ENCODE assay signal across 24 mouse cellular contexts in the genomic region with DNA sequence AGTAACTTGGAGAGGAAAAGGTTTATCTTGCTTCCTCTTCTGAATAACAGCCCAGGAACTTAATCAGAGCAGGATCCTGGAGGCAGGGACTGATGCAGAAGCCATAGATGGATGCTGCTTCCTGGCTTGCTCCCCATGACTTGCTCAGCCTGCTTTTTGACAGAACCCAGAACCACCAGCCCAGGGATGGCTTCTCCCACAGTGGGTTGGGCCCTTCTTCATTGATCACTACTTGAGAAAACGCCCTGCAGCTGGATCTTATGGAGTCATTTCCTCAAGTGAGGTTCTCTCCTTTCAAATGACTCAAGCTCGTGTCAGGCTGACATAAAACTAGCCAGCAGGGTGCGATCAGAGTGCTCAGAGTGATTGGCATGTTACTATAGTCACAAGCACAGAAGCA. TPM values are rescaled to one million over a fixed set of nuclear protein-coding genes. Genes with fewer than 3 reads are reported as not detected.
DNase-seq lines count a peak whose midpoint lies in the region; ATAC-seq and TF ChIP-seq lines count a peak whose summit lies in the region.
"Had no signal": no experiment of that assay in that cellular context is flagged by ENCODE, and none has a peak within 500 bp of the region (broad histone marks: within the 10 kb centered on the region; RNA-seq: fewer than 3 reads in every experiment).

No protein-coding gene starts in this region.

- no peak overlapping the region for H3K4me2 ChIP-seq in forebrain, embryonic 11.5 days (ENCODE audit: low read depth, low read length, severe bottlenecking)
- H3K4me2 ChIP-seq in intestine, embryonic 14.5 days (ENCODE audit: low read length) = no peak overlapping the region
- no peak overlapping the region for H3K4me2 ChIP-seq in intestine, embryonic 16.5 days (ENCODE audit: low read depth, low read length)
- no peak overlapping the region for H3K4me2 ChIP-seq in midbrain, embryonic 11.5 days
- no peak overlapping the region for H3K4me2 ChIP-seq in midbrain, embryonic 16.5 days (ENCODE audit: low read length)
- H3K4me2 ChIP-seq in stomach, postnatal 0 days (replicated peaks; ENCODE audit: low read depth) = no peak overlapping the region
- H3K4me2 ChIP-seq: forebrain, embryonic 12.5 days; forebrain, embryonic 15.5 days; heart, embryonic 13.5 days; hindbrain, embryonic 12.5 days; hindbrain, embryonic 15.5 days had no signal

- no peaks in the 10 kb centered on the region for H3K27me3 ChIP-seq in forebrain, embryonic 10.5 days (ENCODE audit: poor library complexity, severe bottlenecking)
- H3K27me3 ChIP-seq in forebrain, embryonic 11.5 days (ENCODE audit: control insufficient read depth, insufficient read depth, low read length) = no peaks in the 10 kb centered on the region
- no peaks in the 10 kb centered on the region for H3K27me3 ChIP-seq in intestine, embryonic 14.5 days (replicated peaks; ENCODE audit: control insufficient read depth, insufficient read depth, low read length)
- H3K27me3 ChIP-seq in intestine, embryonic 16.5 days (replicated peaks; ENCODE audit: control insufficient read depth, insufficient read depth, low read length) = no peaks in the 10 kb centered on the region
- H3K27me3 ChIP-seq in midbrain, embryonic 11.5 days (ENCODE audit: control insufficient read depth, insufficient read depth, low read length) = no peaks in the 10 kb centered on the region
- H3K27me3 ChIP-seq in midbrain, embryonic 16.5 days (ENCODE audit: control insufficient read depth, insufficient read depth, low read depth, low read length) = no peaks in the 10 kb centered on the region
- no peaks in the 10 kb centered on the region for H3K27me3 ChIP-seq in stomach, postnatal 0 days (ENCODE audit: control insufficient read depth, insufficient read depth, low read length)
- H3K27me3 ChIP-seq: forebrain, embryonic 12.5 days; forebrain, embryonic 15.5 days; heart, embryonic 13.5 days; hindbrain, embryonic 12.5 days; hindbrain, embryonic 15.5 days had no signal

- H3K4me1 ChIP-seq in forebrain, embryonic 10.5 days = no peaks in the 10 kb centered on the region; the same call in 1 of the 2 replicates
- no peaks in the 10 kb centered on the region for H3K4me1 ChIP-seq in forebrain, embryonic 11.5 days (replicated peaks; ENCODE audit: control insufficient read depth, insufficient read depth, low read length)
- peaks cover 12% of the 10 kb centered on the region; the same call in 1 of the 2 replicates for H3K4me1 ChIP-seq in intestine, embryonic 14.5 days (replicated peaks; ENCODE audit: control insufficient read depth, insufficient read depth, low read length)
- peaks cover 5% of the 10 kb centered on the region; the same call in 1 of the 2 replicates for H3K4me1 ChIP-seq in intestine, embryonic 16.5 days (ENCODE audit: control insufficient read depth, insufficient read depth, low read length)
- H3K4me1 ChIP-seq in midbrain, embryonic 11.5 days (ENCODE audit: control insufficient read depth, insufficient read depth, low read length) = no peaks in the 10 kb centered on the region
- H3K4me1 ChIP-seq in midbrain, embryonic 16.5 days (ENCODE audit: control insufficient read depth, insufficient read depth, low read length) = no peaks in the 10 kb centered on the region
- no peaks in the 10 kb centered on the region for H3K4me1 ChIP-seq in stomach, postnatal 0 days (replicated peaks; ENCODE audit: control insufficient read depth, insufficient read depth)
- H3K4me1 ChIP-seq: forebrain, embryonic 12.5 days; forebrain, embryonic 15.5 days; hindbrain, embryonic 15.5 days had no signal

- H3K27ac ChIP-seq in forebrain, embryonic 10.5 days = no peak overlapping the region
- no peak overlapping the region for H3K27ac ChIP-seq in forebrain, embryonic 11.5 days (ENCODE audit: low read depth, low read length)
- H3K27ac ChIP-seq in intestine, embryonic 14.5 days (ENCODE audit: low read depth) = no peak overlapping the region
- no peak overlapping the region for H3K27ac ChIP-seq in intestine, embryonic 16.5 days (ENCODE audit: low read length)
- H3K27ac ChIP-seq in midbrain, embryonic 11.5 days (ENCODE audit: low read depth, low read length) = no peak overlapping the region
- H3K27ac ChIP-seq in midbrain, embryonic 16.5 days (ENCODE audit: low read length) = no peak overlapping the region
- no peak overlapping the region for H3K27ac ChIP-seq in stomach, postnatal 0 days (replicated peaks)
- H3K27ac ChIP-seq: forebrain, embryonic 12.5 days; forebrain, embryonic 15.5 days; heart, embryonic 13.5 days; hindbrain, embryonic 12.5 days; hindbrain, embryonic 15.5 days had no signal

- peaks cover 7% of the 10 kb centered on the region; the same call in 1 of the 2 replicates for H3K9me3 ChIP-seq in forebrain, embryonic 10.5 days
- H3K9me3 ChIP-seq in forebrain, embryonic 11.5 days (ENCODE audit: control insufficient read depth, low read length) = no peaks in the 10 kb centered on the region
- peaks cover 6% of the 10 kb centered on the region; the same call in 1 of the 2 replicates for H3K9me3 ChIP-seq in intestine, embryonic 14.5 days (ENCODE audit: control insufficient read depth, low read length)
- H3K9me3 ChIP-seq in intestine, embryonic 16.5 days (ENCODE audit: control insufficient read depth, low read length) = no peaks in the 10 kb centered on the region
- H3K9me3 ChIP-seq in midbrain, embryonic 11.5 days (ENCODE audit: control insufficient read depth, low read length) = no peaks in the 10 kb centered on the region
- no peaks in the 10 kb centered on the region for H3K9me3 ChIP-seq in midbrain, embryonic 16.5 days (replicated peaks; ENCODE audit: control insufficient read depth, low read length, poor library complexity, severe bottlenecking)
- H3K9me3 ChIP-seq in stomach, postnatal 0 days (ENCODE audit: control insufficient read depth, low read length) = no peaks in the 10 kb centered on the region
- H3K9me3 ChIP-seq: forebrain, embryonic 12.5 days; forebrain, embryonic 15.5 days; hindbrain, embryonic 12.5 days; hindbrain, embryonic 15.5 days had no signal

- no peak for ATAC-seq in forebrain, embryonic 11.5 days (replicated peaks; ENCODE audit: low FRiP score)
- no peak for ATAC-seq in intestine, embryonic 14.5 days (replicated peaks; ENCODE audit: low FRiP score, low TSS enrichment, low read depth)
- no peak for ATAC-seq in intestine, embryonic 16.5 days
- ATAC-seq in midbrain, embryonic 11.5 days (ENCODE audit: low FRiP score) = no peak
- no peak for ATAC-seq in midbrain, embryonic 16.5 days
- ATAC-seq in stomach, postnatal 0 days (ENCODE audit: low FRiP score, low TSS enrichment) = no peak
- ATAC-seq: activated CD4-positive, CD25-positive, alpha-beta regulatory T cell, adult 4 months; forebrain, embryonic 15.5 days had no signal

- no peaks in the 10 kb centered on the region for H3K36me3 ChIP-seq in forebrain, embryonic 10.5 days (replicated peaks)
- no peaks in the 10 kb centered on the region for H3K36me3 ChIP-seq in forebrain, embryonic 11.5 days (ENCODE audit: control insufficient read depth, insufficient read depth, low read length)
- H3K36me3 ChIP-seq in intestine, embryonic 14.5 days (ENCODE audit: control insufficient read depth, insufficient read depth, low read length) = no peaks in the 10 kb centered on the region
- no peaks in the 10 kb centered on the region for H3K36me3 ChIP-seq in intestine, embryonic 16.5 days (ENCODE audit: control insufficient read depth, insufficient read depth, low read length)
- no peaks in the 10 kb centered on the region for H3K36me3 ChIP-seq in midbrain, embryonic 11.5 days (ENCODE audit: control insufficient read depth, insufficient read depth, low read length)
- H3K36me3 ChIP-seq in midbrain, embryonic 16.5 days (ENCODE audit: control insufficient read depth, insufficient read depth, low read length) = no peaks in the 10 kb centered on the region
- H3K36me3 ChIP-seq in stomach, postnatal 0 days (ENCODE audit: control insufficient read depth, insufficient read depth, low read length) = no peaks in the 10 kb centered on the region
- H3K36me3 ChIP-seq: forebrain, embryonic 12.5 days; forebrain, embryonic 15.5 days; heart, embryonic 13.5 days; hindbrain, embryonic 12.5 days; hindbrain, embryonic 15.5 days had no signal

- H3K4me3 ChIP-seq in forebrain, embryonic 10.5 days = no peak overlapping the region
- H3K4me3 ChIP-seq in forebrain, embryonic 11.5 days (ENCODE audit: low read depth, low read length) = no peak overlapping the region
- H3K4me3 ChIP-seq in intestine, embryonic 14.5 days (ENCODE audit: low read depth, low read length) = no peak overlapping the region
- no peak overlapping the region for H3K4me3 ChIP-seq in intestine, embryonic 16.5 days (ENCODE audit: low read length)
- no peak overlapping the region for H3K4me3 ChIP-seq in midbrain, embryonic 11.5 days (ENCODE audit: low read depth, low read length)
- no peak overlapping the region for H3K4me3 ChIP-seq in midbrain, embryonic 16.5 days (ENCODE audit: low read depth, low read length)
- H3K4me3 ChIP-seq in stomach, postnatal 0 days (ENCODE audit: low read depth, low read length) = no peak overlapping the region
- H3K4me3 ChIP-seq: forebrain, embryonic 12.5 days; forebrain, embryonic 15.5 days; heart, embryonic 13.5 days; hindbrain, embryonic 12.5 days; hindbrain, embryonic 15.5 days had no signal

- DNase-seq in forebrain, embryonic 10.5 days (ENCODE audit: extremely low spot score, low spot score) = peak; percentile 9
- DNase-seq in forebrain, embryonic 11.5 days (ENCODE audit: low spot score) = no peak
- DNase-seq in intestine, embryonic 14.5 days (ENCODE audit: low spot score) = peak; percentile 36
- peak; percentile 41 for DNase-seq in midbrain, embryonic 11.5 days (ENCODE audit: low spot score, missing footprints)
- peak; percentile 9 for DNase-seq in stomach, postnatal 0 days (ENCODE audit: low spot score)
- DNase-seq in ovary, adult 18-20 months (ENCODE audit: low spot score) = no peak
- DNase-seq: adrenal gland, adult 8-10 months; adrenal gland, postnatal 25 days; cerebellum, adult 11-12 months; cerebellum, adult 8-10 months; cerebellum, postnatal 10 days; cerebellum, postnatal 36 days; embryo, embryonic 11 days; gastrocnemius, postnatal 10 days; gastrocnemius, postnatal 36 days; heart, postnatal 14 days had no signal

- H3K9ac ChIP-seq in forebrain, embryonic 11.5 days (ENCODE audit: low read length) = no peak overlapping the region
- H3K9ac ChIP-seq in intestine, embryonic 14.5 days (ENCODE audit: low read length) = no peak overlapping the region
- no peak overlapping the region for H3K9ac ChIP-seq in intestine, embryonic 16.5 days (ENCODE audit: low read depth, low read length)
- H3K9ac ChIP-seq in midbrain, embryonic 11.5 days (ENCODE audit: low read length) = no peak overlapping the region
- no peak overlapping the region for H3K9ac ChIP-seq in midbrain, embryonic 16.5 days (ENCODE audit: low read depth, low read length)
- no peak overlapping the region for H3K9ac ChIP-seq in stomach, postnatal 0 days (ENCODE audit: low read length)
- H3K9ac ChIP-seq: forebrain, embryonic 12.5 days; forebrain, embryonic 15.5 days; heart, embryonic 13.5 days; hindbrain, embryonic 12.5 days; hindbrain, embryonic 15.5 days had no signal

- no peak for TF ChIP-seq EP300 in stomach, postnatal 0 days (optimal IDR thresholded peaks at IDR 0.05)

- no peak for TF ChIP-seq CTCF in stomach, postnatal 0 days (IDR thresholded peaks at IDR 0.05; ENCODE audit: low read depth)

- WGBS in forebrain, embryonic 10.5 days = 68% methylated on average over 3 of the region's 3 CpGs
- WGBS in forebrain, embryonic 11.5 days = 63% methylated on average over 3 of the region's 3 CpGs
- 93% methylated on average over 3 of the region's 3 CpGs for WGBS in intestine, embryonic 14.5 days
- 83% methylated on average over 3 of the region's 3 CpGs for WGBS in intestine, embryonic 16.5 days
- WGBS in midbrain, embryonic 11.5 days = 64% methylated on average over 3 of the region's 3 CpGs
- 65% methylated on average over 3 of the region's 3 CpGs for WGBS in midbrain, embryonic 16.5 days
- 78% methylated on average over 3 of the region's 3 CpGs for WGBS in stomach, postnatal 0 days

RNA-seq across cellular contexts. Expression of gene Prickle1, which starts 19.3 kb away (rescaled TPM):
- polyA plus RNA-seq in forebrain, embryonic 10.5 days (2016; fragmentation: Nextera tagmentation; extraction: Ambion mirVana) = 9.2 and 9.7 TPM in 2 replicates
- polyA plus RNA-seq in forebrain, embryonic 11.5 days (2014; fragmentation: Nextera tagmentation; extraction: Ambion mirVana) = 11.6 and 12.4 TPM in 2 replicates
- 31.0 and 33.4 TPM in 2 replicates for polyA plus RNA-seq in intestine, embryonic 14.5 days (2014; fragmentation: Nextera tagmentation; extraction: Ambion mirVana)
- 18.1 TPM in 2 replicates for polyA plus RNA-seq in intestine, embryonic 16.5 days (2015; fragmentation: Nextera tagmentation; extraction: Ambion mirVana)
- 16.1 and 16.8 TPM in 2 replicates for polyA plus RNA-seq in midbrain, embryonic 11.5 days (2014; fragmentation: Nextera tagmentation; extraction: Ambion mirVana)
- 13.5 and 14.0 TPM in 2 replicates for polyA plus RNA-seq in midbrain, embryonic 16.5 days (2015; fragmentation: Nextera tagmentation; extraction: Ambion mirVana)
- polyA plus RNA-seq in stomach, postnatal 0 days (2015; fragmentation: Nextera tagmentation; extraction: Ambion mirVana) = 6.5 and 8.1 TPM in 2 replicates

Comparison
In these comparisons a context has a peak if more than half of its experiments do, and no peak if none do; other contexts are left out.
1. DNase-seq: peak in forebrain, embryonic 10.5 days (single experiment), intestine, embryonic 14.5 days (single experiment), midbrain, embryonic 11.5 days (single experiment) and stomach, postnatal 0 days (single experiment); none in forebrain, embryonic 11.5 days (single experiment) and ovary, adult 18-20 months (single experiment).